Mouse (Mus musculus) spleen, adult 2 months (tissue): ENCODE data around the gene Syt7. TPM values are rescaled to one million over a fixed set of nuclear protein-coding genes. Genes with fewer than 3 reads are reported as not detected.

Source experiments
- DNase-seq, 2 experiments: peaks; one replicate each; pipeline versions ENCODE4 v3.0.0 to v3.0.0-alpha.2; 2012 to 2021; ENCODE audit warnings: low spot score in 2 of 2, low read depth in 1 of 2
- H3K27ac ChIP-seq: fragments of 200-500 bp; 2 replicates; pipeline ENCODE4 v1.5.1; 2012; ENCODE audit warnings: low read length, inconsistent platforms; ENCODE audit not compliant: insufficient read depth
- H3K27me3 ChIP-seq: fragments of 200-500 bp; 2 replicates; pipeline ENCODE4 v1.6.1; 2012; ENCODE audit warnings: mild to moderate bottlenecking, moderate library complexity, low read length, inconsistent platforms; ENCODE audit not compliant: control insufficient read depth, insufficient read depth
- H3K36me3 ChIP-seq: fragments of 200-500 bp; 2 replicates; pipeline ENCODE4 v1.6.1; 2012; ENCODE audit warnings: mild to moderate bottlenecking, low read length, inconsistent platforms; ENCODE audit not compliant: control insufficient read depth, insufficient read depth
- H3K4me1 ChIP-seq: fragments of 200-500 bp; 2 replicates; pipeline ENCODE4 v1.6.1; 2011; ENCODE audit warnings: inconsistent platforms; ENCODE audit not compliant: control insufficient read depth, insufficient read depth, insufficient read length
- H3K4me3 ChIP-seq: fragments of 200-500 bp; 2 replicates; pipeline ENCODE4 v1.5.1; 2011; ENCODE audit warnings: mild to moderate bottlenecking, inconsistent platforms; ENCODE audit not compliant: insufficient read depth, insufficient read length; ENCODE audit errors: extremely low read depth
- CTCF ChIP-seq: fragments of 200-500 bp; IDR thresholded peaks from 2 replicates; pipeline ENCODE4 v1.5.1; 2011; ENCODE audit warnings: mild to moderate bottlenecking, inconsistent platforms; ENCODE audit not compliant: insufficient read depth, insufficient read length, insufficient replicate concordance; ENCODE audit errors: extremely low read depth
- POLR2A ChIP-seq: fragments of 200-500 bp; IDR thresholded peaks from 2 replicates; pipeline ENCODE4 v1.6.1; 2011; ENCODE audit warnings: low read depth, low read length, inconsistent platforms
- WGBS: fragments of 180-500 bp; shearing (Covaris S2); methylation state at CpG from one replicate; pipeline ENCODE4 v1.1.7; 2018; 5-methylcytosine and 5-hydroxymethylcytosine counted together
- polyA plus RNA-seq: library from polyadenylated mRNA; depleted of rRNA; stranded (reverse); fragments of >200 nt; gene quantifications from 2 replicates; pipeline ENCODE4 v1.2.3, GENCODE M21; 2012

Syt7 gene
- polyA plus RNA-seq, 1 experiment, result 0.29 TPM

GRCm38 (mm10) chr19:10363869-10364268 is 25.0 kb upstream of the Syt7 start:
- TF ChIP-seq POLR2A (no peak), CTCF (no peak)
- H3K4me3 ChIP-seq, result no peak overlapping the region
- H3K27ac ChIP-seq, result no peak overlapping the region
- 58% methylated on average over 7 of the region's 7 CpGs for WGBS
- no peaks in the 10 kb centered on the region for H3K4me1 ChIP-seq
- no peak for DNase-seq
- no peaks in the 10 kb centered on the region for H3K27me3 ChIP-seq
- H3K36me3 ChIP-seq, result no peaks in the 10 kb centered on the region

DNA sequence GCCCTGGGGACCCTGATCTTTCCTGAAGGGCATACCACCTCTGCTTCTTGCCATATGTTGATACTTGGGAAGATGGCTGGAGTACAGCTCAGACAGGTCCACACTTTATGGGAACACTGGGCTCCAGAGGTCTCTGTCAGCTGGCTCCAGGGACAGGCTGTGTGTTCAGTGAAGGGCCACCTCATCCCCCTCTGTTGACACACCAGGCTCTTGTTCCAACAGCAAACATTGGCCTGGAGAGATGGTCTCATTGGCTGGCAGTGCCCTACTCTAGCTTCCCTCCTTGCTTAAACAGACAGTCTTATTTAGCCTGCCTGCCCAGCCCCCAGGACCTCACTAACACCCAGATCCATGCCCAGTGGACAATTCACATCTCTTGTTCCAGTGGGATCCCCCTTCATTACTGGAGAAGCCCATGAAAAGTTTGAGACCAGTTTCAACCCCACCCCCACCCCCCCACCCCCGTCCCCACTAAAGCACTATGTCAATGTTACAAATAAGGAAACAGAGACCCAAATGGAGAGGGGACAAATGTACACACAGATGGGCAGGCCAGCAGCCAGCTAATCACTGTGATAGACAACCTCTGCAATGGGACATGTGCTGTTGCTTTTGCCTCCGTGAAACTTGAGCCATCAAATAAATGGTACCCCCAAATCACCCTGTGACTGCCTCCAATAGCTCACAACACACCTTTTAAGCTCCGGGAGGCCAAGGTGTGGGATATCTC is 22.6 kb upstream of the Syt7 start:
- no peak overlapping the region for H3K27ac ChIP-seq
- 75% methylated on average over 3 of the region's 3 CpGs for WGBS
- H3K36me3 ChIP-seq, result no peaks in the 10 kb centered on the region
- H3K4me1 ChIP-seq, result no peaks in the 10 kb centered on the region
- H3K27me3 ChIP-seq, result no peaks in the 10 kb centered on the region
- DNase-seq, result no peak
- no peak overlapping the region for H3K4me3 ChIP-seq
- no peak for TF ChIP-seq POLR2A
- TF ChIP-seq CTCF, result no peak

- no peak overlapping the region for H3K4me3 ChIP-seq
- no peaks in the 10 kb centered on the region for H3K4me1 ChIP-seq
- H3K27ac ChIP-seq, result no peak overlapping the region
- H3K36me3 ChIP-seq, result no peaks in the 10 kb centered on the region
- WGBS, result 82% methylated on average over 7 of the region's 7 CpGs
- no peak for DNase-seq
- TF ChIP-seq CTCF, result no peak
- no peak for TF ChIP-seq POLR2A
- no peaks in the 10 kb centered on the region for H3K27me3 ChIP-seq
Measured at GRCm38 (mm10) chr19:10367802-10368201, 21.1 kb upstream of the Syt7 start.

GRCm38 (mm10) chr19:10369936-10370335 is 19.0 kb upstream of the Syt7 start:
- Histone ChIP-seq H3K4me3 (no peak overlapping the region), H3K27ac (no peak overlapping the region), H3K4me1 (no peaks in the 10 kb centered on the region), H3K27me3 (no peaks in the 10 kb centered on the region), H3K36me3 (no peaks in the 10 kb centered on the region)
- no peak for DNase-seq
- WGBS, result 84% methylated on average over 4 of the region's 4 CpGs
- TF ChIP-seq POLR2A, result no peak
- no peak for TF ChIP-seq CTCF

DNA sequence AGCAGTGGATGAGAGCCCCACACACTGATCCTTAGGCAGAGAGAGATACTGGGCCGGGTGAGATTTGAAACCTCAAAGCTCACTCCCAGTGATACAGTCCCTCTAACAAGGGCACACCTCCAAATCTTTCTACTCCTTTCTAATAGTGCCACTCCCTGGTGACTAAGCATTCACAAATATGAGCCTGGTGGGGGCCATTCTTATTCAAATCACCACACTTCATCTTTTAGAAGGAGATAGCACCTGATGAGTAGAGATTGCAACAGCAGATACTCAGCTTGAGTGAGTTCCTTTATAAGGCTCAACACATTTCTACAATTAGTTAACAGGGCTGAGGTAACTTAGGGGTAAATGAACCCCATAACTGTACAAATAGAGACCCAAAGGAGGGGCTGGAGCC is 15.7 kb upstream of the Syt7 start:
- Histone ChIP-seq H3K4me1 (no peaks in the 10 kb centered on the region), H3K36me3 (no peaks in the 10 kb centered on the region), H3K4me3 (no peak overlapping the region), H3K27ac (no peak overlapping the region), H3K27me3 (no peaks in the 10 kb centered on the region)
- 97% methylated on average over 1 of the region's 1 CpGs for WGBS
- no peak for TF ChIP-seq POLR2A
- no peak for TF ChIP-seq CTCF
- no peak for DNase-seq

DNA sequence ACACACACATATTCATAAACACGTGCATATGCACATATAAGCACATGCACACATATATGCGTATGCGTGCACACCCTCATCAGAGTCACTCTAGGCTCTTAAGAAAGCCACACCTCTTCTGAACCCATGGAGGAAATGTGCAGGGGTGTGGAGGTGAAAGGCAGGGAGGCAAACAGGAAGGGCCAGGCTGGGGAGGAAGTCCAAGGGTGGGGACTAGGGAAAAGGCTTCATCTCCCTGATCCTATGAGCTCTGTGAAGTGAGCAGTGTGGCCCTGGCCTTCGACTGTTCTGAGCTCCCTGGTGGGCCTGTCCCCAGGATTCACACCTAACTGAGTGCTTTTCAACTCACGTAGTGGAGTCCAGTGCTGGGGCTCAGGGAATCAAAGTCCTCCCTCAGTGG is 13.6 kb upstream of the Syt7 start:
- TF ChIP-seq CTCF (no peak), POLR2A (no peak)
- Histone ChIP-seq H3K4me3 (no peak overlapping the region), H3K4me1 (no peaks in the 10 kb centered on the region), H3K27me3 (no peaks in the 10 kb centered on the region), H3K36me3 (no peaks in the 10 kb centered on the region), H3K27ac (no peak overlapping the region)
- no peak for DNase-seq
- WGBS, result 60% methylated on average over 5 of the region's 5 CpGs

DNA sequence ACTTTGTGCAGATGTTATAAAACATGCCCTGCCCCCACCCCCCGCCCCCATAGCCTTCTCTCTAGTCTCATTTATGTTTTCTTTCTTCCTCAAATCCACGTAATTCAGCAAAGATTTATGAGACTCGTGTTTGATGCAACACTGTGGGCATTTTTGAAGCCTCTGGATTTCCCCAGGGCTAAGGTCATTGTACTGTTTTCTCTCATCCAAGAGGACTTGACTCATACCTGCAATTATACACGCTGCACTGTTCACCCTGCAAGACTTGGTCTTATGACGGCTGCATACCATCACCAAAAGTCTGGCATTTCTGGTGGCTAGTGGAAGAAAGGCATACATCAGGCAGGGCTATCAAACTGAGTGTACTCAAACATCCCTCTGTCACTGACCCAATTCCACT is 8.9 kb upstream of the Syt7 start:
- Histone ChIP-seq H3K36me3 (no peaks in the 10 kb centered on the region), H3K4me1 (no peaks in the 10 kb centered on the region), H3K27ac (no peak overlapping the region), H3K27me3 (no peaks in the 10 kb centered on the region), H3K4me3 (no peak overlapping the region)
- TF ChIP-seq CTCF, result no peak
- no peak for TF ChIP-seq POLR2A
- 69% methylated on average over 5 of the region's 5 CpGs for WGBS
- no peak for DNase-seq
